Mouse (Mus musculus) midbrain, embryonic 11.5 days (tissue): ENCODE data around the gene Rfxank. TPM values are rescaled to one million over a fixed set of nuclear protein-coding genes. Genes with fewer than 3 reads are reported as not detected.

Source experiments
- ATAC-seq: fragments of 200-750 bp; cut with Nextera tagmentation; 2 replicates; pipeline ENCODE4 v1.8.0; 2017; ENCODE audit warnings: moderate TSS enrichment, moderate library complexity; ENCODE audit not compliant: low FRiP score
- DNase-seq: peaks from one replicate; pipeline ENCODE4 v3.0.0; 2015; ENCODE audit warnings: low spot score; ENCODE audit errors: missing footprints
- H3K27ac ChIP-seq: fragments of 300-500 bp; sonication (generic); 2 replicates; pipeline ENCODE4 v1.5.1; 2014; ENCODE audit warnings: low read depth, low read length
- H3K27me3 ChIP-seq: fragments of 300-500 bp; sonication (generic); 2 replicates; pipeline ENCODE4 v1.6.1; 2014; ENCODE audit warnings: mild to moderate bottlenecking, low read length, moderate library complexity, mixed read lengths; ENCODE audit not compliant: control insufficient read depth, insufficient read depth
- H3K36me3 ChIP-seq: fragments of 300-500 bp; sonication (generic); 2 replicates; pipeline ENCODE4 v1.6.1; 2014; ENCODE audit warnings: mild to moderate bottlenecking, low read length, moderate library complexity, mixed read lengths; ENCODE audit not compliant: control insufficient read depth, insufficient read depth
- H3K4me1 ChIP-seq: fragments of 300-500 bp; sonication (generic); 2 replicates; pipeline ENCODE4 v1.6.1; 2014; ENCODE audit warnings: low read length; ENCODE audit not compliant: control insufficient read depth, insufficient read depth
- H3K4me2 ChIP-seq: fragments of 300-500 bp; sonication (generic); 2 replicates; pipeline ENCODE4 v1.6.1; 2014; ENCODE audit warnings: mild to moderate bottlenecking, moderate library complexity
- H3K4me3 ChIP-seq: fragments of 300-500 bp; sonication (generic); 2 replicates; pipeline ENCODE4 v1.5.1; 2014; ENCODE audit warnings: low read depth, low read length
- H3K9ac ChIP-seq: fragments of 300-500 bp; sonication (generic); 2 replicates; pipeline ENCODE4 v1.6.1; 2014; ENCODE audit warnings: low read length
- H3K9me3 ChIP-seq: fragments of 300-500 bp; sonication (generic); 2 replicates; pipeline ENCODE4 v1.6.1; 2016; ENCODE audit warnings: low read length; ENCODE audit not compliant: control insufficient read depth
- WGBS: fragments of 180-500 bp; shearing (Covaris S2); extraction: QIAGEN DNeasy Blood & Tissue Kit; methylation state at CpG from one replicate; pipeline ENCODE4 v1.1.7; 2014; 5-methylcytosine and 5-hydroxymethylcytosine counted together
- polyA plus RNA-seq: library from polyadenylated mRNA; unstranded; fragments of >200 nt; fragmentation: Nextera tagmentation; extraction: Ambion mirVana; gene quantifications from 2 replicates; pipeline ENCODE4 v1.2.1, GENCODE M21; 2014

Gene Rfxank
- polyA plus RNA-seq, 1 experiment from 2014 or later = 10.8 TPM

- no peak overlapping the region for H3K4me2 ChIP-seq
- H3K9ac ChIP-seq = no peak overlapping the region
- 23% methylated on average over 6 of the region's 6 CpGs for WGBS
- no peaks in the 10 kb centered on the region for H3K27me3 ChIP-seq
- no peak overlapping the region for H3K4me3 ChIP-seq
- peak; percentile 53; the same call in 1 of the 2 replicates for ATAC-seq
- no peaks in the 10 kb centered on the region for H3K9me3 ChIP-seq
- H3K4me1 ChIP-seq = no peaks in the 10 kb centered on the region
- peaks cover 4% of the 10 kb centered on the region; the same call in 1 of the 2 replicates for H3K36me3 ChIP-seq
- DNase-seq = no peak
- no peak overlapping the region for H3K27ac ChIP-seq
These were observed 34.4 kb downstream of the Rfxank start for GRCm38 (mm10) chr8:70104506-70104905.

DNA sequence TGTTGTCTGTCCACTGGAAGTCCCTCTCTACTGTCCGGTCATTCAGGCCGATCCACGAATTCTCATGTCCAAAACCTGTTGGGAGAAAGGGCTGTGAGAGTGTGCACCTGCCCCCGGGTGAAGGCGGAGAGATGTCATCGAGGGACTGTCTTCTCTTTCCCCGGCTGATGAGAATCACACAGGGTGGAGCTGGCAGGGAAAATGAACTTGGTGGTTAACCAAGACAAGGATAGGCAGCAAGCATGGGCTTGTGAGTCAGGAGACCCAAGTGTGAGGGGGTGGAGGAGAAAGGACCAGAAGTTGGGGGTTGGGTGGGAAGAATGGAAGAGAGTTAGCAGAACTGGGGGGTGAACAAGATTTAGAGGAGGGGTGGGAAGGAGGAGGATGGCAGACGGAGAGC lies 38.7 kb downstream of the Rfxank start:
- peaks cover 16% of the 10 kb centered on the region for H3K36me3 ChIP-seq
- no peaks in the 10 kb centered on the region for H3K9me3 ChIP-seq
- H3K4me2 ChIP-seq = no peak overlapping the region
- no peak overlapping the region for H3K4me3 ChIP-seq
- ATAC-seq = no peak
- no peaks in the 10 kb centered on the region for H3K27me3 ChIP-seq
- 89% methylated on average over 8 of the region's 8 CpGs for WGBS
- no peak for DNase-seq
- no peaks in the 10 kb centered on the region for H3K4me1 ChIP-seq
- H3K27ac ChIP-seq = no peak overlapping the region
- no peak overlapping the region for H3K9ac ChIP-seq

GRCm38 (mm10) chr8:70099276-70099675 lies 39.7 kb downstream of the Rfxank start:
- Histone ChIP-seq H3K27ac (no peak overlapping the region), H3K27me3 (no peaks in the 10 kb centered on the region), H3K9ac (no peak overlapping the region), H3K36me3 (peaks cover 16% of the 10 kb centered on the region), H3K4me2 (no peak overlapping the region), H3K4me1 (no peaks in the 10 kb centered on the region), H3K9me3 (no peaks in the 10 kb centered on the region), H3K4me3 (no peak overlapping the region)
- DNase-seq = no peak
- 73% methylated on average over 8 of the region's 8 CpGs for WGBS
- no peak for ATAC-seq

GRCm38 (mm10) chr8:70092786-70093185 lies 46.2 kb downstream of the Rfxank start:
- Histone ChIP-seq H3K36me3 (peaks cover 7% of the 10 kb centered on the region), H3K9me3 (no peaks in the 10 kb centered on the region), H3K9ac (no peak overlapping the region), H3K27me3 (peaks cover 19% of the 10 kb centered on the region), H3K4me1 (peaks cover 11% of the 10 kb centered on the region), H3K4me3 (no peak overlapping the region), H3K4me2 (no peak overlapping the region), H3K27ac (no peak overlapping the region)
- no peak for ATAC-seq
- WGBS = 65% methylated on average over 8 of the region's 8 CpGs
- DNase-seq = no peak

- Histone ChIP-seq H3K4me1 (peaks cover 17% of the 10 kb centered on the region), H3K4me2 (no peak overlapping the region), H3K9ac (no peak overlapping the region), H3K27me3 (peaks cover 52% of the 10 kb centered on the region), H3K9me3 (no peaks in the 10 kb centered on the region), H3K36me3 (no peaks in the 10 kb centered on the region), H3K4me3 (no peak overlapping the region), H3K27ac (no peak overlapping the region)
- no peak for ATAC-seq
- DNase-seq = no peak
- 46% methylated on average over 9 of the region's 9 CpGs for WGBS
These were observed 49.5 kb downstream of the Rfxank start for GRCm38 (mm10) chr8:70089296-70089960.

DNA sequence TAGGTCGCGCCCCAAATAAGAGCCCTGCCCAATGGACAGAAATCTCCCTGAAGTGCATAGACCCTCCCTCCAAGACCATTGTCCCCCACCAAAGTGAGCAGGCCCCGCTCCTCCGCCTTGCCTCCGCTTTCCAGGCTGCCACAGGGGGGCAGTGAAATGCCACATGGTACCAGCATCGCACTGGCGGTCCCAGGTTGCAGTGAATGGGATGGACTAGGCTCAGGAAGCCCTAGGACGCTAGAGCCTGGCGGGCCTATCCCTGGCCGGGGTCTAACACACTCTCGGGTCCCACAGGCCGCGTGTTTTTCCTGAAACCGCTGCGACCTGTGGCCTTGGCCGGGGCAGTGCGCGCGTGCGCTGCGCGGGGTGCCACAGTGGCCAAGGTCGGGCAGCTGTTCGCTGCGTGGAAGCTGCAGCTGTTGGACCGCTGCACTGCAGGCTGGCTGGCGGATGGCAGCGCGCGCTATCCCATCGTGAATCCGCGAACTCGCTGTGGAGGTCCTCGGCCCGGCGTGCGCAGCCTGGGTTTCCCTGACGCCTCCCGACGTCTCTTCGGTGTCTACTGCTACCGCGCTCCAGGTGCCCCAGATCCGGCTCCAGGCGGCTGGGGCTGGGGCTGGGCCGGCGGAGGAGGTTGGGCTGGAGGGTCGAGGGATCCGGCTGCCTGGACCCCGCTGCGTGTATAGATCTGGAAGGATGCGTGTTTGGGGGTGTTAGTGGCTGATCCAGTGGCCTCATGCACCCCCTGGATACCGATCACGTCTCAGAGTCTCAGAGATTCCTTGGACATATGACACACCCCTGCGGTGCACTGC lies 50.9 kb downstream of the Rfxank start:
- no peaks in the 10 kb centered on the region for H3K9me3 ChIP-seq

GRCm38 (mm10) chr8:70087237-70087636 lies 51.7 kb downstream of the Rfxank start:
- Histone ChIP-seq H3K36me3 (no peaks in the 10 kb centered on the region), H3K27ac (no peak overlapping the region), H3K9me3 (no peaks in the 10 kb centered on the region), H3K4me2 (no peak overlapping the region), H3K27me3 (peaks cover 73% of the 10 kb centered on the region), H3K4me3 (no peak overlapping the region), H3K9ac (no peak overlapping the region), H3K4me1 (peaks cover 27% of the 10 kb centered on the region)
- ATAC-seq (no peak), DNase-seq (peak; percentile 85)
- WGBS = 7% methylated on average over 7 of the region's 7 CpGs

More for the DNA sequence above, 50.9 kb downstream of the Rfxank start:
- Histone ChIP-seq H3K4me1 (peaks cover 27% of the 10 kb centered on the region), H3K27ac (no peak overlapping the region), H3K27me3 (peaks cover 66% of the 10 kb centered on the region), H3K4me2 (peak overlapping the region; percentile 71), H3K9ac (peak overlapping the region; percentile 40), H3K4me3 (peak overlapping the region; percentile 37), H3K36me3 (no peaks in the 10 kb centered on the region)
- 4% methylated on average over 56 of the region's 56 CpGs for whole genome bisulfite sequencing
- DNase-seq (peak; percentile 96), ATAC-seq (peak; percentile 64)

DNA sequence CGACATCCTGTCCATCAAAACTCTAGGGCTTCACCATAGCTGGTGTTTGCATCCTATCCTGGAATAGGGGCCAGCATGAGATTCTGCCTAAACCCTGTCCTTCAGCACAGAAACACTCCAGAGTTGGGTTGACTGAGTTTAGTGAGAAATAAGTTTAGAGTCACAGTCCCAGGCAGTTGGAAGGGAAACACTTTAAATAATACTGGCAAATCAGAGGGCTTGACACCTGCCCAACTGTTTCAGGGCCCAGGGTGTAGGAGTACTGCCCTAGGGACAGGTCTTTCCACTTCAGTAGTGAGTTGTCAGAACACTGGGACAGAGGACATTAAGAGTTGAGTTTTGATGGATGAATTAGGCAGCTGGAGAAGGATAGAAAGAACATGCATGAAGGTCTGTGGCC lies 52.8 kb downstream of the Rfxank start:
- H3K36me3 ChIP-seq = no peaks in the 10 kb centered on the region
- no peak overlapping the region for H3K4me3 ChIP-seq
- H3K4me2 ChIP-seq = no peak overlapping the region
- H3K27me3 ChIP-seq = peaks cover 75% of the 10 kb centered on the region
- no peaks in the 10 kb centered on the region for H3K9me3 ChIP-seq
- DNase-seq = peak; percentile 90
- no peak overlapping the region for H3K9ac ChIP-seq
- H3K27ac ChIP-seq = no peak overlapping the region
- H3K4me1 ChIP-seq = peaks cover 27% of the 10 kb centered on the region
- no peak for ATAC-seq
- WGBS = 38% methylated on average over 1 of the region's 1 CpGs
